Comparison of ENCODE assay signal across 19 mouse cellular contexts in the genomic region with DNA sequence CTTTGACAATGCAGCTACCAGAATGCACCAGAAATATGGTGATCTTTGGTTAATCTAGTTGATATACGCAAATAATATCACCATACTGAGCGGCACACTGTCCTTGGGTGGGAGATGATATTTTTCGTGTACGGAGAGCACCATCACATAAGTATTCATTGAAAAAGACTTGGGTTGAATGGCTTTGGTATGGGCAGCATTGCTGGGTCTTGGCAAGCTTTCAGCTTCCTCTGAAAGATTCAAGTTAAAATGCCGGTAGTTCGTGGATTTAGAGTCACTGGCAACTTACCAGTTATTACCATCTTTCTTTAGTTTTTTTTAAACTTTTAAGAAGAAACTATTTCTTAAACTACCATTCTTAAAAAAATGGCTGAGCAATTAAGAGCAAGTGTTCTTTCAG.
DNase-seq lines count a peak whose midpoint lies in the region; ATAC-seq and TF ChIP-seq lines count a peak whose summit lies in the region.
"Had no signal": no experiment of that assay in that cellular context is flagged by ENCODE, and none has a peak within 500 bp of the region (broad histone marks: within the 10 kb centered on the region; RNA-seq: fewer than 3 reads in every experiment).

No protein-coding gene starts in this region.

- no peak for ATAC-seq in embryonic facial prominence, embryonic 14.5 days (ENCODE audit: low read depth)
- ATAC-seq in hindbrain, postnatal 0 days = no peak
- ATAC-seq in hindbrain, embryonic 11.5 days (ENCODE audit: low FRiP score) = no peak
- ATAC-seq in lung, embryonic 16.5 days (ENCODE audit: low read depth) = peak; percentile 43
- ATAC-seq: CD4-positive, CD25-positive, alpha-beta regulatory T cell, adult 4 months had no signal

- H3K36me3 ChIP-seq in embryonic facial prominence, embryonic 14.5 days (ENCODE audit: control insufficient read depth, insufficient read depth, low read length) = no peaks in the 10 kb centered on the region
- H3K36me3 ChIP-seq in embryonic facial prominence, embryonic 10.5 days (replicated peaks) = no peaks in the 10 kb centered on the region
- no peaks in the 10 kb centered on the region for H3K36me3 ChIP-seq in hindbrain, postnatal 0 days (ENCODE audit: insufficient read depth, low read length)
- H3K36me3 ChIP-seq in hindbrain, embryonic 11.5 days (ENCODE audit: control insufficient read depth, insufficient read depth, low read length) = no peaks in the 10 kb centered on the region
- no peaks in the 10 kb centered on the region for H3K36me3 ChIP-seq in lung, embryonic 16.5 days (ENCODE audit: control insufficient read depth, insufficient read depth, low read length)
- H3K36me3 ChIP-seq: embryonic facial prominence, embryonic 13.5 days; G1E; heart, embryonic 13.5 days; hindbrain, embryonic 12.5 days had no signal

- WGBS in embryonic facial prominence, embryonic 14.5 days = 51% methylated on average over 6 of the region's 6 CpGs
- 94% methylated on average over 6 of the region's 6 CpGs for WGBS in embryonic facial prominence, embryonic 10.5 days
- 47% methylated on average over 6 of the region's 6 CpGs for WGBS in hindbrain, postnatal 0 days
- 96% methylated on average over 6 of the region's 6 CpGs for WGBS in hindbrain, embryonic 11.5 days
- 34% methylated on average over 6 of the region's 6 CpGs for WGBS in lung, embryonic 16.5 days

- no peak overlapping the region for H3K4me2 ChIP-seq in embryonic facial prominence, embryonic 14.5 days (ENCODE audit: low read depth, low read length)
- H3K4me2 ChIP-seq in hindbrain, postnatal 0 days (ENCODE audit: low read depth, low read length) = no peak overlapping the region
- H3K4me2 ChIP-seq in hindbrain, embryonic 11.5 days (replicated peaks; ENCODE audit: low read depth, low read length) = no peak overlapping the region
- H3K4me2 ChIP-seq in lung, embryonic 16.5 days (ENCODE audit: low read depth, low read length) = no peak overlapping the region
- H3K4me2 ChIP-seq: hindbrain, embryonic 12.5 days had no signal

- no peak overlapping the region for H3K9ac ChIP-seq in embryonic facial prominence, embryonic 14.5 days (ENCODE audit: low read depth, low read length)
- no peak overlapping the region for H3K9ac ChIP-seq in hindbrain, postnatal 0 days (replicated peaks; ENCODE audit: low read length)
- H3K9ac ChIP-seq in hindbrain, embryonic 11.5 days (ENCODE audit: low read depth, low read length) = no peak overlapping the region
- H3K9ac ChIP-seq in lung, embryonic 16.5 days (ENCODE audit: low read length) = no peak overlapping the region
- H3K9ac ChIP-seq: embryonic facial prominence, embryonic 13.5 days; heart, embryonic 13.5 days; hindbrain, embryonic 12.5 days had no signal

- peak; percentile 71 for DNase-seq in embryonic facial prominence, embryonic 14.5 days (ENCODE audit: low spot score)
- DNase-seq in embryonic facial prominence, embryonic 10.5 days (ENCODE audit: low spot score) = no peak
- DNase-seq in hindbrain, postnatal 0 days (ENCODE audit: low spot score) = peak; percentile 28
- DNase-seq in hindbrain, embryonic 11.5 days (ENCODE audit: low spot score) = no peak
- no peak for DNase-seq in lung, postnatal 10 days
- peak; percentile 51 for DNase-seq in brain, embryonic 14.5 days (ENCODE audit: low read depth)
- DNase-seq: adrenal gland, adult 8-10 months; B cell, adult 2 months; cerebellum, adult 11 months; cerebellum, adult 8-10 months; gastrocnemius, postnatal 36 days; heart, adult 11 months; heart, postnatal 36 days had no signal

- no peaks in the 10 kb centered on the region for H3K9me3 ChIP-seq in embryonic facial prominence, embryonic 14.5 days (ENCODE audit: control insufficient read depth, low read length)
- no peaks in the 10 kb centered on the region for H3K9me3 ChIP-seq in embryonic facial prominence, embryonic 10.5 days
- H3K9me3 ChIP-seq in hindbrain, postnatal 0 days (ENCODE audit: low read length) = no peaks in the 10 kb centered on the region
- no peaks in the 10 kb centered on the region for H3K9me3 ChIP-seq in hindbrain, embryonic 11.5 days (ENCODE audit: control insufficient read depth, low read length)
- no peaks in the 10 kb centered on the region for H3K9me3 ChIP-seq in lung, embryonic 16.5 days (ENCODE audit: control insufficient read depth, low read length)
- H3K9me3 ChIP-seq: embryonic facial prominence, embryonic 13.5 days; G1E; heart, embryonic 13.5 days; hindbrain, embryonic 12.5 days had no signal

- no peak for TF ChIP-seq POLR2A in brain, embryonic 14.5 days (IDR thresholded peaks at IDR 0.05; ENCODE audit: borderline replicate concordance, extremely low read depth, insufficient read depth, insufficient read length, poor library complexity, severe bottlenecking)

- no peak for TF ChIP-seq CTCF in hindbrain, postnatal 0 days (IDR thresholded peaks at IDR 0.05; ENCODE audit: low read depth)
- no peak for TF ChIP-seq CTCF in brain, embryonic 14.5 days (IDR thresholded peaks at IDR 0.05; ENCODE audit: borderline replicate concordance, extremely low read depth, insufficient read depth, insufficient read length)

- peaks cover 20% of the 10 kb centered on the region for H3K4me1 ChIP-seq in embryonic facial prominence, embryonic 14.5 days (ENCODE audit: control insufficient read depth, insufficient read depth, low read length)
- H3K4me1 ChIP-seq in embryonic facial prominence, embryonic 10.5 days = 0 out of 2 replicates have a peak, but pooled peaks cover 4% of the 10 kb centered on the region
- H3K4me1 ChIP-seq in hindbrain, postnatal 0 days (ENCODE audit: insufficient read depth, low read length) = no peaks in the 10 kb centered on the region
- H3K4me1 ChIP-seq in hindbrain, embryonic 11.5 days (replicated peaks; ENCODE audit: control insufficient read depth, insufficient read depth, low read length) = no peaks in the 10 kb centered on the region
- peaks cover 19% of the 10 kb centered on the region for H3K4me1 ChIP-seq in lung, embryonic 16.5 days (replicated peaks; ENCODE audit: control insufficient read depth, insufficient read depth, low read length)
- H3K4me1 ChIP-seq: hindbrain, embryonic 12.5 days had no signal

- H3K4me3 ChIP-seq in embryonic facial prominence, embryonic 14.5 days (ENCODE audit: low read depth, low read length) = no peak overlapping the region
- H3K4me3 ChIP-seq in embryonic facial prominence, embryonic 10.5 days = no peak overlapping the region
- H3K4me3 ChIP-seq in hindbrain, postnatal 0 days (ENCODE audit: low read length) = no peak overlapping the region
- no peak overlapping the region for H3K4me3 ChIP-seq in hindbrain, embryonic 11.5 days (ENCODE audit: low read depth, low read length)
- H3K4me3 ChIP-seq in lung, embryonic 16.5 days (ENCODE audit: low read length) = no peak overlapping the region
- H3K4me3 ChIP-seq: embryonic facial prominence, embryonic 13.5 days; heart, embryonic 13.5 days; hindbrain, embryonic 12.5 days had no signal

- H3K27me3 ChIP-seq in embryonic facial prominence, embryonic 14.5 days (replicated peaks; ENCODE audit: control insufficient read depth, insufficient read depth, low read length) = no peaks in the 10 kb centered on the region
- H3K27me3 ChIP-seq in embryonic facial prominence, embryonic 10.5 days (replicated peaks; ENCODE audit: low read depth, poor library complexity, severe bottlenecking) = no peaks in the 10 kb centered on the region
- H3K27me3 ChIP-seq in hindbrain, postnatal 0 days (ENCODE audit: insufficient read depth, low read length) = no peaks in the 10 kb centered on the region
- no peaks in the 10 kb centered on the region for H3K27me3 ChIP-seq in hindbrain, embryonic 11.5 days (ENCODE audit: control insufficient read depth, insufficient read depth, low read length)
- H3K27me3 ChIP-seq in lung, embryonic 16.5 days (ENCODE audit: control insufficient read depth, insufficient read depth, low read depth, low read length) = no peaks in the 10 kb centered on the region
- H3K27me3 ChIP-seq: embryonic facial prominence, embryonic 13.5 days; heart, embryonic 13.5 days; hindbrain, embryonic 12.5 days had no signal

- peak overlapping the region; percentile 18; the same call in 1 of the 2 replicates for H3K27ac ChIP-seq in embryonic facial prominence, embryonic 14.5 days (replicated peaks; ENCODE audit: low read depth, low read length)
- no peak overlapping the region for H3K27ac ChIP-seq in embryonic facial prominence, embryonic 10.5 days (replicated peaks)
- no peak overlapping the region for H3K27ac ChIP-seq in hindbrain, postnatal 0 days
- no peak overlapping the region for H3K27ac ChIP-seq in hindbrain, embryonic 11.5 days (ENCODE audit: low read depth, low read length)
- no peak overlapping the region for H3K27ac ChIP-seq in lung, embryonic 16.5 days (ENCODE audit: low read length)
- H3K27ac ChIP-seq: hindbrain, embryonic 12.5 days had no signal

Comparison
In these comparisons a context has a peak if more than half of its experiments do, and no peak if none do; other contexts are left out.
1. DNase-seq: peak in embryonic facial prominence, embryonic 14.5 days (single experiment), hindbrain, postnatal 0 days (single experiment) and brain, embryonic 14.5 days (single experiment); none in embryonic facial prominence, embryonic 10.5 days (single experiment), hindbrain, embryonic 11.5 days (single experiment) and lung, postnatal 10 days (single experiment).